Mouse (Mus musculus) embryonic facial prominence, embryonic 10.5 days (tissue): ENCODE measurements at regions not wholly inside any gene's neighbourhood (a gene's known extent, or its start where the extent isn't known, plus 50 kb on each side); places are given as distances from the start of the nearest gene placed in this dataset.
"Not testable (repeated sequence)": the region's sequence is repeated elsewhere in the genome, so short reads cannot be mapped to it uniquely, and the experiment has no call there.

Experiments
- DNase-seq: peaks from one replicate; pipeline ENCODE4 v3.0.0-alpha.2; 2017; ENCODE audit warnings: low spot score
- H3K27ac ChIP-seq: fragments of 300-500 bp; sonication (generic); replicated peaks from 2 replicates; pipeline ENCODE4 v1.5.1; 2016; ENCODE audit warnings: mild to moderate bottlenecking
- H3K27me3 ChIP-seq: fragments of 300-500 bp; sonication (generic); replicated peaks from 2 replicates; pipeline ENCODE4 v1.6.1; 2016; ENCODE audit warnings: low read depth, mild to moderate bottlenecking; ENCODE audit not compliant: poor library complexity, severe bottlenecking
- H3K36me3 ChIP-seq: fragments of 300-500 bp; sonication (generic); replicated peaks from 2 replicates; pipeline ENCODE4 v1.6.1; 2016; ENCODE audit warnings: mild to moderate bottlenecking, moderate library complexity
- H3K4me1 ChIP-seq: fragments of 300-500 bp; sonication (generic); 2 replicates; pipeline ENCODE4 v1.6.1; 2016
- H3K4me3 ChIP-seq: fragments of 300-500 bp; sonication (generic); 2 replicates; pipeline ENCODE4 v1.5.1; 2016; ENCODE audit warnings: mild to moderate bottlenecking, moderate library complexity
- H3K9me3 ChIP-seq: fragments of 300-500 bp; sonication (generic); 2 replicates; pipeline ENCODE4 v1.6.1; 2016; ENCODE audit warnings: mild to moderate bottlenecking
- WGBS: fragments of 180-500 bp; shearing (Covaris S2); methylation state at CpG from one replicate; pipeline ENCODE4 v1.1.7; 2016; 5-methylcytosine and 5-hydroxymethylcytosine counted together

- 86% methylated on average over 5 of the region's 5 CpGs for WGBS
Measured at GRCm38 (mm10) chr12:77595821-77596220, 357.9 kb downstream of the Fut8 start.

GRCm38 (mm10) chr12:77596676-77597075 is 358.8 kb downstream of the Fut8 start:
- Histone ChIP-seq H3K36me3 (no peaks in the 10 kb centered on the region), H3K4me1 (peaks cover 37% of the 10 kb centered on the region), H3K27me3 (no peaks in the 10 kb centered on the region), H3K27ac (no peak overlapping the region), H3K4me3 (no peak overlapping the region), H3K9me3 (no peaks in the 10 kb centered on the region)
- DNase-seq, result no peak
- 68% methylated on average over 3 of the region's 3 CpGs for WGBS

More at GRCm38 (mm10) chr12:77595821-77596220, 357.9 kb downstream of the Fut8 start:
- no peak overlapping the region for H3K27ac ChIP-seq
- DNase-seq, result no peak
- no peaks in the 10 kb centered on the region for H3K27me3 ChIP-seq
- no peak overlapping the region for H3K4me3 ChIP-seq
- H3K36me3 ChIP-seq, result no peaks in the 10 kb centered on the region
- H3K4me1 ChIP-seq, result peaks cover 37% of the 10 kb centered on the region
- no peaks in the 10 kb centered on the region for H3K9me3 ChIP-seq

- Histone ChIP-seq H3K4me1 (peaks cover 37% of the 10 kb centered on the region), H3K36me3 (no peaks in the 10 kb centered on the region), H3K27me3 (no peaks in the 10 kb centered on the region), H3K4me3 (no peak overlapping the region), H3K9me3 (no peaks in the 10 kb centered on the region), H3K27ac (peak overlapping the region; percentile 59)
- peak; percentile 50 for DNase-seq
- 38% methylated on average over 3 of the region's 3 CpGs for WGBS
Measured at GRCm38 (mm10) chr12:77597627-77598333, 359.9 kb downstream of the Fut8 start.

GRCm38 (mm10) chr12:77598334-77598715 is 360.4 kb downstream of the Fut8 start:
- no peaks in the 10 kb centered on the region for H3K27me3 ChIP-seq
- DNase-seq, result peak; percentile 48
- H3K4me1 ChIP-seq, result peaks cover 37% of the 10 kb centered on the region
- H3K36me3 ChIP-seq, result no peaks in the 10 kb centered on the region
- WGBS, result 52% methylated on average over 7 of the region's 7 CpGs
- no peak overlapping the region for H3K4me3 ChIP-seq
- peak overlapping the region; percentile 59; the same call in 1 of the 2 replicates for H3K27ac ChIP-seq
- H3K9me3 ChIP-seq, result no peaks in the 10 kb centered on the region

- Histone ChIP-seq H3K36me3 (no peaks in the 10 kb centered on the region), H3K27ac (no peak overlapping the region), H3K27me3 (no peaks in the 10 kb centered on the region), H3K9me3 (no peaks in the 10 kb centered on the region), H3K4me3 (no peak overlapping the region), H3K4me1 (peaks cover 37% of the 10 kb centered on the region)
- DNase-seq, result peak; percentile 23
- WGBS, result 63% methylated on average over 2 of the region's 2 CpGs
Measured at GRCm38 (mm10) chr12:77599391-77599790, 361.5 kb downstream of the Fut8 start.

GRCm38 (mm10) chr12:77603832-77604501 is 366.0 kb downstream of the Fut8 start:
- no peaks in the 10 kb centered on the region for H3K27me3 ChIP-seq
- WGBS, result 91% methylated on average over 12 of the region's 12 CpGs
- H3K27ac ChIP-seq, result no peak overlapping the region
- H3K36me3 ChIP-seq, result no peaks in the 10 kb centered on the region
- H3K4me3 ChIP-seq, result no peak overlapping the region
- no peak for DNase-seq
- peaks cover 8% of the 10 kb centered on the region for H3K4me1 ChIP-seq
- no peaks in the 10 kb centered on the region for H3K9me3 ChIP-seq

- Histone ChIP-seq H3K36me3 (no peaks in the 10 kb centered on the region), H3K27me3 (no peaks in the 10 kb centered on the region), H3K4me1 (0 out of 2 replicates have a peak, but pooled peaks cover 2% of the 10 kb centered on the region), H3K9me3 (no peaks in the 10 kb centered on the region), H3K4me3 (no peak overlapping the region), H3K27ac (no peak overlapping the region)
- DNase-seq, result no peak
- WGBS, result 92% methylated on average over 3 of the region's 3 CpGs
Measured at GRCm38 (mm10) chr12:77617552-77617951, 379.6 kb downstream of the Fut8 start.

- no peaks in the 10 kb centered on the region for H3K36me3 ChIP-seq
- no peaks in the 10 kb centered on the region for H3K27me3 ChIP-seq
- no peak for DNase-seq
- 0 out of 2 replicates have a peak, but pooled peaks cover 2% of the 10 kb centered on the region for H3K4me1 ChIP-seq
- no peak overlapping the region for H3K27ac ChIP-seq
- no peak overlapping the region for H3K4me3 ChIP-seq
- no peaks in the 10 kb centered on the region for H3K9me3 ChIP-seq
Measured at GRCm38 (mm10) chr12:77622243-77622642, 384.3 kb downstream of the Fut8 start.

- not testable (repeated sequence) for DNase-seq, H3K9me3 ChIP-seq, H3K27ac ChIP-seq, H3K27me3 ChIP-seq, H3K4me3 ChIP-seq, H3K4me1 ChIP-seq, H3K36me3 ChIP-seq
- WGBS, result 87% methylated on average over 14 of the region's 14 CpGs
Measured at GRCm38 (mm10) chr12:77624323-77624722, 386.4 kb downstream of the Fut8 start.

- H3K9me3 ChIP-seq, result no peaks in the 10 kb centered on the region
- no peaks in the 10 kb centered on the region for H3K4me1 ChIP-seq
- no peak for DNase-seq
- no peak overlapping the region for H3K4me3 ChIP-seq
- no peak overlapping the region for H3K27ac ChIP-seq
- H3K36me3 ChIP-seq, result no peaks in the 10 kb centered on the region
- H3K27me3 ChIP-seq, result no peaks in the 10 kb centered on the region
Measured at GRCm38 (mm10) chr12:77628358-77628850, 390.5 kb downstream of the Fut8 start.

- no peak for DNase-seq
- H3K4me1 ChIP-seq, result peaks cover 3% of the 10 kb centered on the region; the same call in 1 of the 2 replicates
- H3K27me3 ChIP-seq, result no peaks in the 10 kb centered on the region
- no peak overlapping the region for H3K4me3 ChIP-seq
- no peaks in the 10 kb centered on the region for H3K9me3 ChIP-seq
- 45% methylated on average over 10 of the region's 10 CpGs for WGBS
- 0 out of 2 replicates have a peak overlapping the region, but pooled peaks have one; percentile 10 for H3K27ac ChIP-seq
- H3K36me3 ChIP-seq, result no peaks in the 10 kb centered on the region
Measured at GRCm38 (mm10) chr12:77633981-77634650, 396.2 kb downstream of the Fut8 start.

GRCm38 (mm10) chr12:77638266-77638665 is 400.3 kb downstream of the Fut8 start:
- H3K4me3 ChIP-seq, result no peak overlapping the region
- no peaks in the 10 kb centered on the region for H3K27me3 ChIP-seq
- no peaks in the 10 kb centered on the region for H3K36me3 ChIP-seq
- H3K4me1 ChIP-seq, result peaks cover 3% of the 10 kb centered on the region; the same call in 1 of the 2 replicates
- H3K9me3 ChIP-seq, result no peaks in the 10 kb centered on the region
- 76% methylated on average over 7 of the region's 7 CpGs for WGBS
- DNase-seq, result no peak
- H3K27ac ChIP-seq, result no peak overlapping the region
